Mouse (Mus musculus) inflammation-experienced regulatory T-cells (primary cell): Measurements from ENCODE around the gene Dctpp1. TPM values are rescaled to one million over a fixed set of nuclear protein-coding genes. Genes with fewer than 3 reads are reported as not detected.

Source experiments
- polyA plus RNA-seq, 2 experiments: library from polyadenylated mRNA; unstranded; fragments of 100-300 nt; shearing (Covaris generic); gene quantifications; one replicate each; pipeline ENCODE4 v1.2.1; 2017

The Dctpp1 gene
- polyA plus RNA-seq = 10 to 100 TPM; 27.8 to 34.4 TPM

DNA sequence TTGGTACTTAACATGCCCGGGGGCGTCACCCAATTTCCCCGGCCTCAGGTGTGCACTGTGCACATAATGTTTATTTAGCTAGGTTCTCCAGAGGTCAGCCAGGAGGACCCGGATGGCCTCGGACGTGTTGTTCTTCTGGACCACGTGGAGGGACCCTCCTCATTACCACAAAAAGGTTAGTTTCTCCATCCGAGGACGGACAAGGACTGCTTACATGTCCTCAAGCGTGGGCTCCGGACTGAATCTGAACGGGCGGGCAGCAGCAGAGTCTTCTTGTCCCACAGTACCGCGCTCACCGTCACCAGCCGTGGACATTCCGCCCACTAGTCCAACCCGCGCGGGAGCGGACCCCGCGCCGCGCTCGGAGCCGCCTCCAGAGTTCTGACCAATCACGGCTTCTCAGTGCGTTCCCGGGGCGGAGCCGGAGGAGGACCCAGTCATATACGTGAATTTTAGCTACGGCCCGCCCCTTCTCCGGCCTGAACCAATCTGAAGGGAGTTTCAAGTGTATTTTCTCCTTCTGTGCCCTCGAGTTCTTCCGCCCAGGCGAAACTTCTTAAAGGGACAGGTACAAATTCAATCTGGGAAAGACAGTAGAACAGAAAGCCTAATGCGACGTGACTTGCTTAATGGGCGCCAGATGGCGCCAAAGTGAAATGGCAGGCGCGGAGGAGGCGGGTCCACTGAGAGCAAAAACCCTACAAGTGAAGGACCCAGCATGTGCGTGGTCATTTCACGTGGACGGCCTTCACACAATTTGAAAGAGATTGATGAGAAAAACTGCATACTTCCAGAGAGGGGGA is at the start of gene Dctpp1:
TSS of gene Dctpp1 (minus strand) at position 401 of the 803 bp plus-strand sequence.

DNA sequence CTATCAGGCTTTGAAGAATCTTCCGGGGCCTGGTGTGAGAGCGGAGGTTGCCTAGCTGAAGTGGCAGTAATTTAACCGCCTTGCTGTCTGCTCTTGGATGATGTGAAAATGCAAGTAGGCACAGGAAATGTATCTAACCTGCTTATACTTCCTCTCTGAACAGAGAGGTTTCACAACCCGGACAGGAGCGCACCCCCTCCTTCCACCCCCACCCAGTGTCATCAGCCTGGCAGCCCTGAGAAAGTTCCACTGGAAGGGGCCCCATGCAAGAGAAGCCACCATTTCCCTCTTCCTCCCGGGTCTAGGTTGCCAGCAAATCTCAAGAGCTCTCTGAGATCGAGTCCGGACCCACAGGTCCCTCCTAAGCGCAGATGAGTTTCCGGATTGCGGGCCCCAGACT is 35.6 kb upstream of the Dctpp1 start, which contains the start of gene Itgal:
TSS of gene Itgal (plus strand) at position 163 of the 400 bp plus-strand sequence.

DNA sequence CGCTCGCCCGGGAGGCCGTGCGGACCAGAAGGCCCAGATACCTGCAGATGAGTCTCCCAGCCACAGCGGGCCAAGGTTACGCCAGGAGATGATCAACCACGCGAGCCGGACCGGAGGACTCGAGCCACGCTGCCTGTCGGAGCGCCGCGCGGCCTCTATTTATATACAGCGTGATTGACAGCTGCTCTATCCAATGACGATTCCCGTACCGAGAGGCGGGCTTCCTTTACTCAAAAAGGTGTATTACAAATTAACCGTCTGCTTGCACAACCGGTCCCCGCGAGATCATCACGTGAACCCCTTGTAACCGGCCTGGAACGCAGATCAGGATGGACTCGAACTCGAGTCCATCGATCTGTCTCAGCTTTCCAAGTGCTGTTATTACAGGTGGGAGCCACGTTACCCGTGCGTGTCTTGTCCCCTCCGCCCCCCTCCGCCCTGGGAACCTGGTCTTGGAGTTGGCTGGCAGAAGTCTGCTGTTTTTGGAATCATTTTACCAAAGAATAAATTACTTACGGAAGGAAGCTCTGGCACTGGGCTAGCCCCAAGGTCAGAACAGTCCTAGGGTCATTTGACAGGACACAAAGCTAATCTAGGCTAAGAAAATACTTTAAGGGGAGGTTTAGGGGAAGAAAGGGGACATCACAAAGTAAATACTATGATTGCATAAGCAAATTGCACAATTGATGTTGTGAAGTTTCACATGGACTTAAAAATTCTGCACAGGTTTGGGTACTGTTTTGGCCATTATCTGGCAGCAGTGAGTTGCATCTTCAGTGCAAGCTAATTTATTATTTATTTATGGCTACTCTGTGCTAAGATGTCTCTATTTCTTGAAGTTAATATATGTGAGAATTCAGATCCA is 13.6 kb upstream of the Dctpp1 start, which contains the start of gene Sephs2:
TSS of gene Sephs2 (minus strand) at position 131 of the 865 bp plus-strand sequence.

DNA sequence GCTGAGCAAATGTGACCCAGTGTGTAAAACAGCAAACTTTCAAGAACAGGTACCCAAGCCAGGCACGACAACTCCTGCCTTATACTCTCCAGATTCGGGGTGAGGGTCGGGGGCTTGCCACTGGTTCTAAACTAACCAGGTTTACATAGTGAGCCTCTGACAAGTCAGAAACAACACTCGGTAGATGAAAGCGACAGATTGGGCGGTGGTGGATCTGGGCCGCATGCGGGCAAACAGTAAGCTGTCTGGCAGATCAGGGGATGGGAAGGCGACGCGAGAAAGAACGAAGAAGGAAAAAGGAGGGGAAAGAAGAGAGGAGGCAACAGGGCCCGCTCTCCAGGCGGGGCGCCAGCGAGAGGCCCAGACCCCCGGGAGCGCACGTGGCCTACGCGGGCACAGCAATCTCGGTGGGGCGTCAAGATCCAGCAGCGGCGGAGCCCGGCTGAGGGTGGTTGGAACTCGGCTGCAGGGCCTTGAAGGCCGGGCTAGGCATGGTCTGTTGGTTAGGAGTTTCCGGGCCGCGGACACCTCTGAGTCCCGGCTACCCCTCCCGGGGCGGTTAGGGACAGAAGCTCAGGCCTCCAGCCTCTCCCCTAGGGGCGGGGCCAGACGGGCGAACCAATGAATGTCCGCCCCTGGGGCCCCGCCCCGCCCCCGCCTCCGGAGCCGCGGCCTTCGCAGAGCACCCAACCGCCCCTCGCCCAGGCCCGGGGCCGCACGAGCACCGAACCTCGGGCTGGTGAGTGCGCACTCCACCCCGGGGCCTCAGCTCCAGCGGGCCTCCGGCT is 16.4 kb downstream of the Dctpp1 start, which contains the start of gene Zfp771:
TSS of gene Zfp771 (plus strand) at position 405 of the 788 bp plus-strand sequence.

DNA sequence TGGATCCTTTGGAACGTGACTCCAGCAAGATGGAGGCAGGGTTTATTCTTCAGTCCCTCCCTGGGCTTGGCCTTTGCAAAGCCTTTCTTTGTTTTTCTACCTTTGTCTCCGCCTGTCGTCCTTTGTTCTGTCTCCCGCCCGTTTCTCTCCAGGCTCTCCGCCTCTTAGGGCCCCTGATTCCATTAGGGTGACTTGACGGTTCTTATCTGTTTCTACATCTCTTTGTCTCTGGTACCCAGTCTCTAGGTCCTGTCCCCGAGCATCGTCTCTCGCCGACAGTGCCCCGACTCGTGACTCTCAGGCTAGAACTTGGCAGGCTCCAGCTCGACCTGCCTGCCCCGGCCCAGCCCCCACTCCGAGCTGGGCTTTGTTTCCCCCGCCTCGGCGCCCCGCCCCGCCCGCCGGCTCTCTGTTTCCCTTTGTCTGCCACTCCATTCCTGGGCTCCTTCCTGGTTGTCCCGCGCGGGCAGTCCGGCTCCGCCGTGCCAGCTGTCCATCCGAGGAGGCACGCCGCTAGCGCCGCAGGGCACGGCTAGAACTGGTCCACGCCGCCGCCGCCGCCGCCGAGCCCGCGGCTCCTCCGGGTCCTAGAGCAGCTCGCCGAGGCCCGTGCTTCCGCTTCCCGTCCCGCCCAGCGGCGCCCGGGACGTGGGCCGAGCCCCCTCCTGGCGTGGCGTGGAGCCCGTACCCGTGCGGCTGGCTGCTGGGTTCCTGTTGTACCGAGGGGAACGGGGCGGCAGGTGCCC is 27.7 kb downstream of the Dctpp1 start, which contains the start of the genes Zfp553 and Sept1:
TSS of gene Zfp553 (plus strand) at position 440 of the 746 bp plus-strand sequence.
TSS of gene Sept1 (minus strand) at position 509 of the 746 bp plus-strand sequence.

DNA sequence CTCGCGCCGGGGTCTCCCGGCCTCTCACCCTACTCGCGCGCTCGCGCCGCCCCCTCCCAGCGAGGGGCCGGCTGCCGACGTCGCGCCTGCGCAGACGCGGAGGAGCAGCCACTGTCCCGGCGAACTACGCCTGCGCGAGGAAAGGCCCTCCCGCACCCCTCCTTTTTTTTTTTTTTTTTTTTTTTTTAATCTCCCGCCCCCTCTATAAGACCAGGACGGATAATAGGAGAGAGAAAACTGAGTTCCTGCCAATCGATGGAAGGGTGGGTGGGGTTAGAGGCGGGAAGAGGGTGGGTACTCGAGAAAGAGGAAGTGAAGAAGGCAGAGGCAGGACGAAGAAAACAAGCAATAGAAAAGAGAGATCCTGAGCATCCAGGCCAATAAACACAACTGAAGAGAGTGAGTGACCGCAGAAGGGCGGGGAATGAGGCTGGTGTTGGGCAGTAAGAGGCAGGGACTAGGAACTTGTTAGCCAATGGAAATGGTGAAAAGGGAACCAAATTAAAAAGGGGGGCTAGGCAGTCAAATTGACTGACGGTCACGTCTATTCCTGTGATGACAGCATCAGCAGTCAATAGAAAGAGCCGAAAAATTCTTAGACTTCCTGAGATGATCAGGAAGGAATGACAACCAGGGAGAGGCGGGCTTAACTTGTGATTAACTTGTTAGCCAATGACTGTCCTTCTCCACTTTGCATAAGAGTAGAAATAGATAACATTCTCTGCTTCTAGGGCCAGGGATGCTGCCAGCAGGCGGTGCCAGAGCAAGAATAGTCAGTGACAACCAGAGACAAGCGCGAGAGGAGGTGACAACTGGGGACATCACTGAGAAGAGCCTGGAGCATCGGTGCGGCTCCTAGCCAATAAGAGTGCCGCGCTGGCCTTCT is 51.7 kb downstream of the Dctpp1 start, which contains the start of gene Mylpf:
TSS of gene Mylpf (plus strand) at position 338 of the 886 bp plus-strand sequence.

DNA sequence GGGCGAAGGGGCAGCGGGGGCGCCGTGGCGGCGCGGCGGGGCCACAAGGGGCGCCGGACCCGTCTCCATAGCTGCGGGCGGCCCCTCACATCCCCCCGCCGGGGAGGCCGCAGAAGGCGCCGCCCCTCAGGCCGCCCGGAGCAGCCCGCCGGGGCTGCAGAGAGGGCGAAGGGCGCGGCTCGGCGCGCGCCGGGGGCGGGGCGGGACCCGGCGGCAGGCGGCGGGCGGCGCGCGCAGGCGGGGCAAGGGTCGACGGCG is 52.3 kb downstream of the Dctpp1 start, which contains the start of gene Tbc1d10b:
TSS of gene Tbc1d10b (minus strand) at position 174 of the 258 bp plus-strand sequence.

Other genes starting within 250 kb of the Dctpp1 start
- 10 to 100 TPM; 49.5 to 51.3 TPM for gene Mvp, start 246.1 kb downstream of the Dctpp1 start, polyA plus RNA-seq
- gene Pagr1b, start 244.2 kb downstream of the Dctpp1 start, polyA plus RNA-seq = 1 to 10 TPM in 1 of 2 experiments, under 1 TPM in 1; 0.71 to 3.4 TPM
- 100 to 1,000 TPM; 140 to 147 TPM for gene Pagr1a, start 243.4 kb downstream of the Dctpp1 start, polyA plus RNA-seq
- 10 to 100 TPM; 35.6 to 68.8 TPM for gene Gm42742, start 239.6 kb downstream of the Dctpp1 start, polyA plus RNA-seq
- gene Prrt2, start 239.5 kb downstream of the Dctpp1 start, polyA plus RNA-seq = 10 to 100 TPM in 1 of 2 experiments, 1 to 10 TPM in 1; 9.5 to 16.8 TPM
- gene Maz, start 233.7 kb downstream of the Dctpp1 start, polyA plus RNA-seq = 100 to 1,000 TPM; 152 to 157 TPM
- gene Kif22, start 218.2 kb downstream of the Dctpp1 start, polyA plus RNA-seq = 10 to 100 TPM; 10.1 to 11.0 TPM
- gene Zg16, start 173.4 kb downstream of the Dctpp1 start, polyA plus RNA-seq = 1 to 10 TPM in 1 of 2 experiments, not detected in 1; 1.0 TPM
- gene AI467606, start 169.3 kb downstream of the Dctpp1 start, polyA plus RNA-seq = 100 to 1,000 TPM; 320 to 356 TPM
- 10 to 100 TPM; 17.9 to 21.1 TPM for gene Qprt, start 138.5 kb downstream of the Dctpp1 start, polyA plus RNA-seq
- gene Spn, start 122.9 kb downstream of the Dctpp1 start, polyA plus RNA-seq = 100 to 1,000 TPM in 1 of 2 experiments, 10 to 100 TPM in 1; 81.1 to 120 TPM
- gene Cd2bp2, start 64.7 kb downstream of the Dctpp1 start, polyA plus RNA-seq = 10 to 100 TPM; 59.9 to 63.9 TPM
- gene Tbc1d10b, start 52.2 kb downstream of the Dctpp1 start, polyA plus RNA-seq = 100 to 1,000 TPM in 1 of 2 experiments, 10 to 100 TPM in 1; 71.6 to 101 TPM
- gene Mylpf, start 51.8 kb downstream of the Dctpp1 start, polyA plus RNA-seq = 10 to 100 TPM; 11.1 to 22.9 TPM
- gene Zfp553, start 27.6 kb downstream of the Dctpp1 start, polyA plus RNA-seq = 10 to 100 TPM; 20.4 to 32.8 TPM
- gene Sept1, start 27.6 kb downstream of the Dctpp1 start, polyA plus RNA-seq = 100 to 1,000 TPM; 433 to 501 TPM
- 10 to 100 TPM; 14.6 to 20.7 TPM for gene Zfp771, start 16.4 kb downstream of the Dctpp1 start, polyA plus RNA-seq
- gene Sephs2, start 13.3 kb upstream of the Dctpp1 start, polyA plus RNA-seq = 10 to 100 TPM; 34.4 to 44.5 TPM
- 100 to 1,000 TPM; 325 to 340 TPM for gene Itgal, start 35.6 kb upstream of the Dctpp1 start, polyA plus RNA-seq
- gene Zfp768, start 84.9 kb upstream of the Dctpp1 start, polyA plus RNA-seq = under 1 TPM in 1 of 2 experiments, not detected in 1; 0.55 TPM
- 10 to 100 TPM; 15.1 to 22.7 TPM for gene Zfp747, start 115.3 kb upstream of the Dctpp1 start, polyA plus RNA-seq
- 10 to 100 TPM in 1 of 2 experiments, 1 to 10 TPM in 1; 7.4 to 15.1 TPM for gene 9130019O22Rik, start 126.5 kb upstream of the Dctpp1 start, polyA plus RNA-seq
- gene E430018J23Rik, start 132.9 kb upstream of the Dctpp1 start, polyA plus RNA-seq = 1 to 10 TPM; 6.3 to 6.7 TPM
- 10 to 100 TPM; 13.3 to 15.4 TPM for gene Zfp764, start 146.1 kb upstream of the Dctpp1 start, polyA plus RNA-seq
- gene Zfp688, start 161.4 kb upstream of the Dctpp1 start, polyA plus RNA-seq = 10 to 100 TPM; 43.5 to 48.6 TPM
- 10 to 100 TPM in 1 of 2 experiments, 1 to 10 TPM in 1; 5.1 to 13.4 TPM for gene Zfp689, start 188.4 kb upstream of the Dctpp1 start, polyA plus RNA-seq
- 100 to 1,000 TPM; 126 to 153 TPM for gene Prr14, start 198.9 kb upstream of the Dctpp1 start, polyA plus RNA-seq
- gene Fbrs, start 218.5 kb upstream of the Dctpp1 start, polyA plus RNA-seq = 10 to 100 TPM; 16.7 to 18.1 TPM